Mouse (Mus musculus): ENCODE data around the gene Htr7.

Htr7 gene

GRCm38 (mm10) chr19:36057231-36057811 lies at the start of gene Htr7:
TSS of gene Htr7 (minus strand) at chr19:36057507.
- peak in 1 of 2 experiments; percentile 2 for DNase-seq

GRCm38 (mm10) chr19:36103909-36104308 lies 46.6 kb upstream of the Htr7 start:
- no peak for DNase-seq

GRCm38 (mm10) chr19:36098916-36099315 lies 41.6 kb upstream of the Htr7 start:
- no peak for DNase-seq

- no peak for DNase-seq
Observed at GRCm38 (mm10) chr19:36098265-36098664, 41.0 kb upstream of the Htr7 start.

GRCm38 (mm10) chr19:36097194-36097593 lies 39.9 kb upstream of the Htr7 start:
- no peak for DNase-seq

GRCm38 (mm10) chr19:36090781-36091180 lies 33.5 kb upstream of the Htr7 start:
- DNase-seq, result no peak

- peak; percentile 85 to 86 for DNase-seq
Observed at GRCm38 (mm10) chr19:36083262-36084225, 26.2 kb upstream of the Htr7 start, which contains the start of gene Rpp30. TSS of gene Rpp30 (plus strand) at chr19:36083716.

GRCm38 (mm10) chr19:36082606-36083261 lies 25.4 kb upstream of the Htr7 start:
- DNase-seq, result peak; percentile 37 to 42

GRCm38 (mm10) chr19:36062801-36063529 lies 5.7 kb upstream of the Htr7 start:
- no peak for DNase-seq

GRCm38 (mm10) chr19:36056502-36057221 lies 645 bp downstream of the Htr7 start:
- DNase-seq, result no peak

- DNase-seq, result no peak
Observed at GRCm38 (mm10) chr19:36046046-36046445, 11.3 kb downstream of the Htr7 start.

GRCm38 (mm10) chr19:36014836-36015235 lies 42.5 kb downstream of the Htr7 start:
- DNase-seq, result no peak

- peak in 1 of 2 experiments; percentile 4 for DNase-seq
Observed at GRCm38 (mm10) chr19:36006277-36006676, 51.0 kb downstream of the Htr7 start.

GRCm38 (mm10) chr19:36004961-36005360 lies 52.3 kb downstream of the Htr7 start:
- peak in 1 of 2 experiments; percentile 13 for DNase-seq

- DNase-seq, result no peak
Observed at GRCm38 (mm10) chr19:36002476-36003445, 54.5 kb downstream of the Htr7 start.

- no peak for DNase-seq
Observed at GRCm38 (mm10) chr19:36001512-36001911, 55.8 kb downstream of the Htr7 start.

- no peak for DNase-seq
Observed at GRCm38 (mm10) chr19:36000955-36001354, 56.4 kb downstream of the Htr7 start.

- no peak for DNase-seq
Observed at GRCm38 (mm10) chr19:35997384-35997783, 59.9 kb downstream of the Htr7 start.

GRCm38 (mm10) chr19:35987461-35987860 lies 69.8 kb downstream of the Htr7 start:
- DNase-seq, result peak; percentile 9 to 25

- no peak for DNase-seq
Observed at GRCm38 (mm10) chr19:35974681-35975080, 82.6 kb downstream of the Htr7 start.

GRCm38 (mm10) chr19:35957656-35958055 lies 99.7 kb downstream of the Htr7 start:
- no peak for DNase-seq

Measured in kidney, adult 8-10 months (tissue).